Mouse (Mus musculus) limb, embryonic 14.5 days (tissue): Measurements from ENCODE around the gene Tbx20. TPM values are rescaled to one million over a fixed set of nuclear protein-coding genes. Genes with fewer than 3 reads are reported as not detected.

ENCODE experiments used
- ATAC-seq: fragments of 200-750 bp; cut with Nextera tagmentation; 2 replicates; pipeline ENCODE4 v1.8.0; 2017; ENCODE audit warnings: low read depth, moderate number of reproducible peaks, moderate TSS enrichment; ENCODE audit not compliant: low FRiP score
- DNase-seq: peaks from one replicate; pipeline ENCODE4 v3.0.0-alpha.2; 2015; ENCODE audit warnings: low spot score
- H3K27ac ChIP-seq: fragments of 300-500 bp; sonication (generic); replicated peaks from 2 replicates; pipeline ENCODE4 v1.5.1; 2014; ENCODE audit warnings: low read depth, mild to moderate bottlenecking, low read length, moderate library complexity, mixed read lengths
- H3K27me3 ChIP-seq: fragments of 300-500 bp; sonication (generic); 2 replicates; pipeline ENCODE4 v1.6.1; 2014; ENCODE audit warnings: low read length, mixed read lengths; ENCODE audit not compliant: control insufficient read depth, insufficient read depth
- H3K36me3 ChIP-seq: fragments of 300-500 bp; sonication (generic); 2 replicates; pipeline ENCODE4 v1.6.1; 2014; ENCODE audit warnings: mild to moderate bottlenecking, low read length, moderate library complexity, mixed read lengths; ENCODE audit not compliant: control insufficient read depth, insufficient read depth
- H3K4me1 ChIP-seq: fragments of 300-500 bp; sonication (generic); 2 replicates; pipeline ENCODE4 v1.6.1; 2014; ENCODE audit warnings: antibody characterized with exemption, low read length, mixed read lengths; ENCODE audit not compliant: control insufficient read depth, insufficient read depth
- H3K4me2 ChIP-seq: fragments of 300-500 bp; sonication (generic); replicated peaks from 2 replicates; pipeline ENCODE4 v1.6.1; 2014; ENCODE audit warnings: low read depth, mild to moderate bottlenecking, low read length, moderate library complexity; ENCODE audit not compliant: severe bottlenecking
- H3K4me3 ChIP-seq: fragments of 300-500 bp; sonication (generic); replicated peaks from 2 replicates; pipeline ENCODE4 v1.5.1; 2014; ENCODE audit warnings: low read length
- H3K9ac ChIP-seq: fragments of 300-500 bp; sonication (generic); 2 replicates; pipeline ENCODE4 v1.6.1; 2014; ENCODE audit warnings: mild to moderate bottlenecking, low read depth, low read length, moderate library complexity; ENCODE audit not compliant: severe bottlenecking
- H3K9me3 ChIP-seq: fragments of 300-500 bp; sonication (generic); 2 replicates; pipeline ENCODE4 v1.6.1; 2016; ENCODE audit warnings: low read length; ENCODE audit not compliant: control insufficient read depth
- POLR2A ChIP-seq: fragments of 200-500 bp; IDR thresholded peaks from 2 replicates; pipeline ENCODE4 v1.8.0; 2012; ENCODE audit warnings: inconsistent platforms, mild to moderate bottlenecking, moderate library complexity, borderline replicate concordance; ENCODE audit not compliant: insufficient read depth, insufficient read length; ENCODE audit errors: extremely low read depth
- WGBS: fragments of 180-500 bp; shearing (Covaris S2); extraction: QIAGEN DNeasy Blood & Tissue Kit; methylation state at CpG from one replicate; pipeline ENCODE4 v1.1.7; 2014; 5-methylcytosine and 5-hydroxymethylcytosine counted together
- polyA plus RNA-seq, 2 experiments: library from polyadenylated mRNA; depleted of rRNA in 1 of 2; stranded (reverse) in 1 of 2; unstranded in 1 of 2; fragments of >200 nt; fragmentation: Nextera tagmentation in 1 of 2; extraction: Ambion mirVana in 1 of 2; gene quantifications; 2 replicates each; pipeline versions ENCODE4 v1.2.1 to v1.2.3; 2012 to 2014

The Tbx20 gene
- polyA plus RNA-seq, 2 experiments, result 0.24 TPM; not detected in 1

- Histone ChIP-seq H3K4me3 (no peak overlapping the region), H3K4me2 (no peak overlapping the region), H3K27ac (no peak overlapping the region), H3K27me3 (peaks cover 98% of the 10 kb centered on the region), H3K4me1 (peaks cover 7% of the 10 kb centered on the region; the same call in 1 of the 2 replicates), H3K9me3 (0 out of 2 replicates have a peak, but pooled peaks cover 3% of the 10 kb centered on the region), H3K36me3 (no peaks in the 10 kb centered on the region), H3K9ac (no peak overlapping the region)
- TF ChIP-seq POLR2A, result no peak
- WGBS, result 2% methylated on average over 9 of the region's 9 CpGs
- ATAC-seq (no peak), DNase-seq (no peak)
Observed at GRCm38 (mm10) chr9:24773171-24773570, 932 bp downstream of the Tbx20 start.

- Histone ChIP-seq H3K4me2 (no peak overlapping the region), H3K27me3 (peaks cover 97% of the 10 kb centered on the region), H3K9me3 (0 out of 2 replicates have a peak, but pooled peaks cover 3% of the 10 kb centered on the region), H3K4me3 (no peak overlapping the region), H3K27ac (no peak overlapping the region), H3K9ac (no peak overlapping the region), H3K36me3 (no peaks in the 10 kb centered on the region), H3K4me1 (peaks cover 7% of the 10 kb centered on the region; the same call in 1 of the 2 replicates)
- ATAC-seq (no peak), DNase-seq (no peak)
- no peak for TF ChIP-seq POLR2A
- WGBS, result 8% methylated on average over 9 of the region's 9 CpGs
Observed at GRCm38 (mm10) chr9:24772431-24773120, 1.5 kb downstream of the Tbx20 start.

- peaks cover 7% of the 10 kb centered on the region; the same call in 1 of the 2 replicates for H3K4me1 ChIP-seq
- H3K27ac ChIP-seq, result no peak overlapping the region
- H3K36me3 ChIP-seq, result no peaks in the 10 kb centered on the region
- H3K4me2 ChIP-seq, result no peak overlapping the region
- H3K27me3 ChIP-seq, result peaks cover 90% of the 10 kb centered on the region
- 16% methylated on average over 4 of the region's 4 CpGs for WGBS
- no peak for TF ChIP-seq POLR2A
- 0 out of 2 replicates have a peak, but pooled peaks cover 3% of the 10 kb centered on the region for H3K9me3 ChIP-seq
- no peak overlapping the region for H3K9ac ChIP-seq
- DNase-seq (no peak), ATAC-seq (no peak)
- H3K4me3 ChIP-seq, result no peak overlapping the region
Observed at GRCm38 (mm10) chr9:24771713-24772112, 2.4 kb downstream of the Tbx20 start.

- H3K4me2 ChIP-seq, result no peak overlapping the region
- no peak for TF ChIP-seq POLR2A
- H3K27ac ChIP-seq, result no peak overlapping the region
- ATAC-seq (no peak), DNase-seq (no peak)
- H3K4me3 ChIP-seq, result no peak overlapping the region
- peaks cover 7% of the 10 kb centered on the region; the same call in 1 of the 2 replicates for H3K4me1 ChIP-seq
- 0 out of 2 replicates have a peak, but pooled peaks cover 3% of the 10 kb centered on the region for H3K9me3 ChIP-seq
- H3K27me3 ChIP-seq, result peaks cover 83% of the 10 kb centered on the region
- H3K9ac ChIP-seq, result no peak overlapping the region
- 4% methylated on average over 8 of the region's 8 CpGs for WGBS
- H3K36me3 ChIP-seq, result no peaks in the 10 kb centered on the region
Observed at GRCm38 (mm10) chr9:24770941-24771405, 3.1 kb downstream of the Tbx20 start.

GRCm38 (mm10) chr9:24770149-24770940 is 3.8 kb downstream of the Tbx20 start:
- Histone ChIP-seq H3K4me1 (peaks cover 7% of the 10 kb centered on the region; the same call in 1 of the 2 replicates), H3K27ac (no peak overlapping the region), H3K4me2 (peak overlapping the region; percentile 28), H3K9ac (no peak overlapping the region), H3K9me3 (0 out of 2 replicates have a peak, but pooled peaks cover 3% of the 10 kb centered on the region), H3K4me3 (0 out of 2 replicates have a peak overlapping the region, but pooled peaks have one; percentile 4), H3K27me3 (peaks cover 77% of the 10 kb centered on the region), H3K36me3 (no peaks in the 10 kb centered on the region)
- WGBS, result under 1% methylated on average over 41 of the region's 41 CpGs
- no peak for ATAC-seq
- no peak for TF ChIP-seq POLR2A
- DNase-seq, result no peak
